Mouse (Mus musculus): ENCODE data around the gene Olfr743.
"Not testable (repeated sequence)": the region's sequence is repeated elsewhere in the genome, so short reads cannot be mapped to it uniquely, and the experiment has no call there.

The Olfr743 gene

DNA sequence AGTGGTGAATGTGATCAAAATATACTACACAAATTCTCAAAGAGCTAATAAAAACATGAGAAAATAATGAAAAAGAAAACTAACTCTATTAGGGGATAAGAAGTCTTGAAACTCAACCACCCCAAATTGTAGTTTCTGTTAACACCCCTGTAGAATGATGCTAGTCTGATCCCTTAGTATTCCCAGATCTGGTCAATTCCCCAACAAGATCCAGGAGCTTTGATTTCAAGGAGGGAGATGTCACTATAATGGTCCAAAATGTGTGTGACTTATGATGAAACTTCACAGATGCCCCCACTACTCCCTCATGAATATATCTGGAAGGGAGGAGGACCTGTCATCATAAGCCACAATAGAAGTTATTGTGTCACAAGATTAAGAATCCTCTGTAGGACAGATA lies at the start of gene Olfr743:
TSS of gene Olfr743 (plus strand) at position 301 of the 400 bp plus-strand sequence.
- DNase-seq = no peak

DNA sequence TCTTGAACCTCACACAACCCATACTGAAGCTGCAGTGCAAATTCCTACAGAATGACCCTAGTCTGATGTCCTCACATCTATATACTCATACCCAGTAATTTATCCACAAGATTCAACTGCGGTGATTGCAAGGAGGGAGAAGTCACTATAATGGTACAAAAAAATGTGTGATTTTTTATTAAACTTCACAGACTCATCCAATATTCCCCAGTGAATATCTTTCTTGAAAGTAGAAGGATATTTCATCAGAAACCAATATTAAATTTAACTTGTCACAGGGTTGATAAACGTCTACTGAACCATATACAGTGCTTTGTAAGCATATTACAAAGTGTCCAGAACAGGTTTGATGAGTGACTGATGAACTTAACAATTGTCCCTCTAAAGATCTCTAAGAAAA lies 49.2 kb upstream of the Olfr743 start, which contains the start of gene Olfr741:
TSS of gene Olfr741 (plus strand) at position 301 of the 400 bp plus-strand sequence.
- DNase-seq = no peak

DNA sequence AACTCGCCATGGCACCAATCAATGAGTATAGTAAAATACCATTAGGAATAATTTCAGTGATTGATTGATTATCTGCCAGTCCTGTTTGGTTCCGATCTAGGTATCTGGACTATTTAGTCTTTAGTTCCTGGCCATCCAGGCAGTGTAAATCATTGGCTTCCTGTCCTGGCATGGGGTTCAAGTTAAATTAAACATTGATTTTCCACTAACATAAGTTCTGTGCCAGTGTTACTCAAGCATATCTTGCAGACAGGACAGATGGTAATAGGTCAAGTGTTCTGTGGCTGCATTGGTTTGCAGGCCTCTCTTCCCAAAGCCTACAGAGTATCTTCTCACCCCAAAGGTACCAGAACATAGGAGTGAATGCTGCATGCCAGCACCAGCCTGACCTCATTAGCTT lies 43.2 kb upstream of the Olfr743 start:
- no peak for DNase-seq

DNA sequence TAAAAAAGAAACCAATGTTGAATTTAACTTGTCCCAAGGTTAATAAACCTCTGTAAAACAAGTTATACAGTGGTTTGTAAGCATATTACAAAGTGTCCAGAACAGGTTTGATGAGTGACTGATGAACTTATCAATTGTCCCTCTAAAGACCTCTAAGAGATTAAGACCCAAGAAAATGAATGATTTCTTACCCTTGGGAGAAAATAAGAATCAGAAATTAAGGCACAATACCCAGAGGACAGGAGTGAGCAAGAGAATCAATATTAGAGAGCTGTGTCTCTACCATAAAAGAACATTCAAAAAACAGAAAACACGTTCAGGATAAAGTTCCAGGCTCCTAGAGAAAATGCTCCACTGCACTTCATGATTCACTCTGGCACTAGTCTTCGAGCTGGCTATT lies 18.3 kb upstream of the Olfr743 start, which contains the start of gene Olfr742:
TSS of gene Olfr742 (plus strand) at position 301 of the 400 bp plus-strand sequence.
- DNase-seq = no peak

DNA sequence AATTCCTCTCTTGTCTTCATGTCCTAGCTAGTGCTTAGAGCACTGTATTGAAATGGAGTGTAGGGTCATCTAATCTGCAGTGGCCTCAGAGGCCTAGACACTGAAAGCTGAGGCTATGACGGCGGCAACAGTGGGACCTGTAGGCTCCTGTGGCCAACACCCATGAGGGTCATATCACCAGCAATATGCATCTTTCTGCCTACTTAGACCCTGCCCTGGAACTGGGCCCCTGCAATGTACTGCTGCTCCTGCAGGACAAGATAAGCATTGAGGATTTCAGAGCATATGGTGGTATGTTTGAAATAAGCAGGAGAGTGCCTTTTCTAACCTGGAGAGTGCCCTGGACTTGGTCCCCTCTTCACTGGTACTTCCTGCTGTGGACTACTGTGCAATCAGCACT lies 31.1 kb downstream of the Olfr743 start:
- no peak for DNase-seq

DNA sequence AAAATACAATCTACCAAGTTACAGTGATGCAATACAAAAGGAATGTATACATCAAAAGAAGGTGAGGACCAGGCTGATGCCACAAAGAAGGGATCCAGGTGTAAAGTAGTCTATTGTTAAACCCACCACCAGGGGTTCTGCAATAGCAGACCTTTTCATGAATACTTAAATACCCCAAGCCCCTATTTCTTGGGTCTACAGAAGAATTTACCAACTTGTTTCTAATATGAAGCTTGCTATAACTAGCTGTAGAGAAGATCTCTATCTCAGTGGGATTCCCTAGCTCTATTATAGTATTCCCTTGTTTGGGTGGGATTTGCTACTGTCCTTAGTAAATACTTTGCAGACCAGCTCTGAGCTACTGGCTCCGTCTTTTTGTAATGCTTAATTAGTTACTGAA lies 51.4 kb downstream of the Olfr743 start:
- not testable (repeated sequence) for DNase-seq
